Mouse (Mus musculus) hindbrain, embryonic 12.5 days (tissue): Measurements from ENCODE around the gene Dennd2c. TPM values are rescaled to one million over a fixed set of nuclear protein-coding genes. Genes with fewer than 3 reads are reported as not detected.

Source experiments
- ATAC-seq: fragments of 200-750 bp; cut with Nextera tagmentation; 2 replicates; pipeline ENCODE4 v1.8.0; 2017; ENCODE audit warnings: moderate TSS enrichment; ENCODE audit not compliant: low FRiP score
- H3K27ac ChIP-seq: fragments of 300-500 bp; sonication (generic); 2 replicates; pipeline ENCODE4 v1.5.1; 2016; ENCODE audit warnings: mild to moderate bottlenecking
- H3K27me3 ChIP-seq: fragments of 300-500 bp; sonication (generic); 2 replicates; pipeline ENCODE4 v1.6.1; 2016; ENCODE audit warnings: mild to moderate bottlenecking
- H3K36me3 ChIP-seq: fragments of 300-500 bp; sonication (generic); 2 replicates; pipeline ENCODE4 v1.6.1; 2016; ENCODE audit warnings: mild to moderate bottlenecking
- H3K4me1 ChIP-seq: fragments of 300-500 bp; sonication (generic); 2 replicates; pipeline ENCODE4 v1.6.1; 2016
- H3K4me2 ChIP-seq: fragments of 300-500 bp; sonication (generic); replicated peaks from 2 replicates; pipeline ENCODE4 v1.6.1; 2016; ENCODE audit warnings: mild to moderate bottlenecking
- H3K4me3 ChIP-seq: fragments of 300-500 bp; sonication (generic); 2 replicates; pipeline ENCODE4 v1.5.1; 2016; ENCODE audit warnings: mild to moderate bottlenecking
- H3K9ac ChIP-seq: fragments of 300-500 bp; sonication (generic); 2 replicates; pipeline ENCODE4 v1.6.1; 2016; ENCODE audit warnings: mild to moderate bottlenecking, moderate library complexity
- H3K9me3 ChIP-seq: fragments of 300-500 bp; sonication (generic); replicated peaks from 2 replicates; pipeline ENCODE4 v1.6.1; 2016; ENCODE audit warnings: mild to moderate bottlenecking
- WGBS: fragments of 180-500 bp; shearing (Covaris S2); methylation state at CpG from one replicate; pipeline ENCODE4 v1.1.7; 2016; 5-methylcytosine and 5-hydroxymethylcytosine counted together
- polyA plus RNA-seq: library from polyadenylated mRNA; unstranded; fragments of >200 nt; fragmentation: Nextera tagmentation; extraction: Ambion mirVana; gene quantifications from 2 replicates; pipeline ENCODE4 v1.2.1, GENCODE M21; 2016

The Dennd2c gene
- polyA plus RNA-seq, result 3.6 and 4.3 TPM in 2 replicates

GRCm38 (mm10) chr3:103102454-103103390 is at the start of gene Dennd2c:
TSS of gene Dennd2c (plus strand) at chr3:103102604.
- Histone ChIP-seq H3K9ac (peak within 1 kb of the TSS; percentile 63), H3K27me3 (peaks cover 36% of the 10 kb centered on the region), H3K4me2 (peak within 1 kb of the TSS; percentile 93), H3K9me3 (no peaks in the 10 kb centered on the region), H3K36me3 (no peaks in the 10 kb centered on the region), H3K4me1 (peaks cover 13% of the 10 kb centered on the region), H3K4me3 (peak within 1 kb of the TSS; percentile 66), H3K27ac (no peak within 1 kb of the TSS)
- ATAC-seq, result peak; percentile 93
- 1% methylated on average over 72 of the region's 72 CpGs for WGBS

- H3K9me3 ChIP-seq, result no peaks in the 10 kb centered on the region
- no peak for ATAC-seq
- H3K4me2 ChIP-seq, result no peak overlapping the region
- 89% methylated on average over 5 of the region's 5 CpGs for WGBS
- no peak overlapping the region for H3K4me3 ChIP-seq
- H3K9ac ChIP-seq, result no peak overlapping the region
- peaks cover 9% of the 10 kb centered on the region for H3K4me1 ChIP-seq
- H3K27ac ChIP-seq, result no peak overlapping the region
- H3K27me3 ChIP-seq, result no peaks in the 10 kb centered on the region
- peaks cover 60% of the 10 kb centered on the region for H3K36me3 ChIP-seq
Measured at GRCm38 (mm10) chr3:103056016-103056595, 46.3 kb upstream of the Dennd2c start.

GRCm38 (mm10) chr3:103057752-103058151 is 44.7 kb upstream of the Dennd2c start:
- peak overlapping the region; percentile 76 for H3K4me3 ChIP-seq
- H3K4me2 ChIP-seq, result peak overlapping the region; percentile 65
- WGBS, result 2% methylated on average over 10 of the region's 10 CpGs
- H3K36me3 ChIP-seq, result peaks cover 61% of the 10 kb centered on the region
- H3K4me1 ChIP-seq, result peaks cover 9% of the 10 kb centered on the region
- H3K27me3 ChIP-seq, result no peaks in the 10 kb centered on the region
- H3K9me3 ChIP-seq, result no peaks in the 10 kb centered on the region
- peak overlapping the region; percentile 94 for H3K27ac ChIP-seq
- peak; percentile 77 for ATAC-seq
- H3K9ac ChIP-seq, result peak overlapping the region; percentile 91; the same call in 1 of the 2 replicates

GRCm38 (mm10) chr3:103058207-103059157 is 43.9 kb upstream of the Dennd2c start, which contains the start of gene Nras:
TSS of gene Nras (plus strand) at chr3:103058285.
- 4% methylated on average over 45 of the region's 46 CpGs for WGBS

GRCm38 (mm10) chr3:103066927-103067326 is 35.5 kb upstream of the Dennd2c start:
- Histone ChIP-seq H3K9ac (no peak overlapping the region), H3K4me3 (no peak overlapping the region), H3K27me3 (no peaks in the 10 kb centered on the region), H3K9me3 (no peaks in the 10 kb centered on the region), H3K27ac (no peak overlapping the region), H3K36me3 (peaks cover 62% of the 10 kb centered on the region), H3K4me1 (no peaks in the 10 kb centered on the region), H3K4me2 (no peak overlapping the region)
- ATAC-seq, result no peak
- 95% methylated on average over 8 of the region's 8 CpGs for WGBS

More at GRCm38 (mm10) chr3:103058207-103059157, 43.9 kb upstream of the Dennd2c start, which contains the start of gene Nras:
- Histone ChIP-seq H3K27ac (peak within 1 kb of the TSS; percentile 94), H3K4me2 (peak within 1 kb of the TSS; percentile 65), H3K9ac (peak within 1 kb of the TSS; percentile 91), H3K9me3 (no peaks in the 10 kb centered on the region), H3K36me3 (peaks cover 63% of the 10 kb centered on the region), H3K4me1 (peaks cover 9% of the 10 kb centered on the region), H3K27me3 (no peaks in the 10 kb centered on the region), H3K4me3 (peak within 1 kb of the TSS; percentile 76)
- ATAC-seq, result peak; percentile 98

- Histone ChIP-seq H3K4me2 (no peak overlapping the region), H3K4me1 (no peaks in the 10 kb centered on the region), H3K36me3 (peaks cover 42% of the 10 kb centered on the region), H3K4me3 (no peak overlapping the region), H3K9me3 (no peaks in the 10 kb centered on the region), H3K27ac (no peak overlapping the region), H3K9ac (no peak overlapping the region), H3K27me3 (no peaks in the 10 kb centered on the region)
- 92% methylated on average over 6 of the region's 6 CpGs for WGBS
- ATAC-seq, result no peak
Measured at GRCm38 (mm10) chr3:103068971-103069370, 33.4 kb upstream of the Dennd2c start.

- H3K36me3 ChIP-seq, result peaks cover 7% of the 10 kb centered on the region
- H3K4me3 ChIP-seq, result no peak within 1 kb of the TSS
- 77% methylated on average over 5 of the region's 5 CpGs for WGBS
- no peaks in the 10 kb centered on the region for H3K9me3 ChIP-seq
- H3K4me1 ChIP-seq, result no peaks in the 10 kb centered on the region
- no peak within 1 kb of the TSS for H3K9ac ChIP-seq
- H3K27me3 ChIP-seq, result no peaks in the 10 kb centered on the region
- no peak within 1 kb of the TSS for H3K4me2 ChIP-seq
- H3K27ac ChIP-seq, result no peak within 1 kb of the TSS
- no peak for ATAC-seq
Measured at GRCm38 (mm10) chr3:103073771-103074170, 28.6 kb upstream of the Dennd2c start, which contains the start of gene Ampd1. TSS of gene Ampd1 (plus strand) at chr3:103074014.

- no peak for ATAC-seq
- Histone ChIP-seq H3K4me1 (no peaks in the 10 kb centered on the region), H3K36me3 (no peaks in the 10 kb centered on the region), H3K4me2 (no peak overlapping the region), H3K27ac (no peak overlapping the region), H3K4me3 (no peak overlapping the region), H3K9me3 (no peaks in the 10 kb centered on the region), H3K27me3 (no peaks in the 10 kb centered on the region), H3K9ac (no peak overlapping the region)
- WGBS, result 93% methylated on average over 9 of the region's 9 CpGs
Measured at GRCm38 (mm10) chr3:103075871-103076270, 26.5 kb upstream of the Dennd2c start.

GRCm38 (mm10) chr3:103076476-103076875 is 25.9 kb upstream of the Dennd2c start:
- WGBS, result 93% methylated on average over 9 of the region's 9 CpGs
- Histone ChIP-seq H3K4me1 (no peaks in the 10 kb centered on the region), H3K9ac (no peak overlapping the region), H3K4me3 (no peak overlapping the region), H3K4me2 (no peak overlapping the region), H3K27me3 (no peaks in the 10 kb centered on the region), H3K36me3 (no peaks in the 10 kb centered on the region), H3K27ac (no peak overlapping the region), H3K9me3 (no peaks in the 10 kb centered on the region)
- ATAC-seq, result no peak

- H3K9me3 ChIP-seq, result no peaks in the 10 kb centered on the region
- H3K27ac ChIP-seq, result no peak overlapping the region
- ATAC-seq, result no peak
- no peak overlapping the region for H3K9ac ChIP-seq
- WGBS, result 74% methylated on average over 9 of the region's 9 CpGs
- no peak overlapping the region for H3K4me3 ChIP-seq
- H3K4me2 ChIP-seq, result no peak overlapping the region
- H3K36me3 ChIP-seq, result no peaks in the 10 kb centered on the region
- H3K4me1 ChIP-seq, result no peaks in the 10 kb centered on the region
- no peaks in the 10 kb centered on the region for H3K27me3 ChIP-seq
Measured at GRCm38 (mm10) chr3:103079301-103079700, 23.1 kb upstream of the Dennd2c start.

GRCm38 (mm10) chr3:103081051-103081450 is 21.4 kb upstream of the Dennd2c start:
- Histone ChIP-seq H3K36me3 (no peaks in the 10 kb centered on the region), H3K4me2 (no peak overlapping the region), H3K4me3 (no peak overlapping the region), H3K9ac (no peak overlapping the region), H3K9me3 (no peaks in the 10 kb centered on the region), H3K27ac (no peak overlapping the region), H3K27me3 (no peaks in the 10 kb centered on the region), H3K4me1 (no peaks in the 10 kb centered on the region)
- WGBS, result 49% methylated on average over 11 of the region's 11 CpGs
- ATAC-seq, result no peak
